Mouse (Mus musculus): ENCODE measurements around the gene Dicer1. TPM values are rescaled to one million over a fixed set of nuclear protein-coding genes. Genes with fewer than 3 reads are reported as not detected.

The Dicer1 gene
- total and polyA plus RNA-seq, 3 experiments: 14.6 to 25.9 TPM; not detected in 1

- Histone ChIP-seq H3K9ac (ENCODE audit: control insufficient read depth, low read depth, low read length, poor library complexity, severe bottlenecking) (no peak overlapping the region), H3K9me3 (replicated peaks; ENCODE audit: insufficient read depth, low read length) (no peaks in the 10 kb centered on the region), H3K79me2 (ENCODE audit: control insufficient read depth, insufficient read depth, low read length, poor library complexity) (peaks cover 26% of the 10 kb centered on the region), H3K4me3 (ENCODE audit: control insufficient read depth in 1 of 2, insufficient read depth in 1 of 2, low read depth in 2 of 2, low read length in 2 of 2) (no peak overlapping the region), H3K4me1 (ENCODE audit: control insufficient read depth in 1 of 2, insufficient read depth in 2 of 2, low read length in 2 of 2) (peaks cover 8 to 9% of the 10 kb centered on the region in 2 experiments), H3K36me3 (ENCODE audit: control insufficient read depth in 1 of 2, insufficient read depth in 2 of 2, low read length in 2 of 2) (peaks cover 4 to 17% of the 10 kb centered on the region in 2 experiments), H3K27me3 (ENCODE audit: control insufficient read depth in 1 of 2, insufficient read depth in 2 of 2, low read length in 2 of 2) (no peaks in the 10 kb centered on the region), H3K27ac (ENCODE audit: control insufficient read depth, low read depth, low read length) (no peak overlapping the region)
- no peak for DNase-seq (ENCODE audit: low read depth, low spot score)
- TF ChIP-seq MYB (IDR thresholded peaks at IDR 0.05; ENCODE audit: low read depth, low read length): no peak
- TF ChIP-seq USF1 (IDR thresholded peaks at IDR 0.05; ENCODE audit: low read depth, low read length): no peak
- no peak for TF ChIP-seq NRF1 (IDR thresholded peaks at IDR 0.05; ENCODE audit: insufficient read depth, low read depth, low read length, poor library complexity, severe bottlenecking)
- no peak for TF ChIP-seq MYC (IDR thresholded peaks at IDR 0.05; ENCODE audit: low read depth, low read length)
- no peak for TF ChIP-seq USF2 (IDR thresholded peaks at IDR 0.05; ENCODE audit: borderline replicate concordance in 1 of 2, insufficient read depth in 1 of 2, low read depth in 1 of 2, low read length in 2 of 2)
- no peak for TF ChIP-seq GABPA (IDR thresholded peaks at IDR 0.05; ENCODE audit: low read depth, low read length)
- TF ChIP-seq ELF1 (IDR thresholded peaks at IDR 0.05; ENCODE audit: low read depth, low read length): no peak
- no peak for TF ChIP-seq POLR2AphosphoS5 (IDR thresholded peaks at IDR 0.05; ENCODE audit: borderline replicate concordance, low read depth, low read length)
- TF ChIP-seq POLR2AphosphoS2 (IDR thresholded peaks at IDR 0.05; ENCODE audit: low read length): no peak
- no peak for TF ChIP-seq MEF2A (IDR thresholded peaks at IDR 0.05; ENCODE audit: extremely low read depth, insufficient replicate concordance, low read depth, low read length, poor library complexity, severe bottlenecking)
- TF ChIP-seq UBTF (IDR thresholded peaks at IDR 0.05; ENCODE audit: borderline replicate concordance, insufficient read depth, low read depth, low read length): no peak
- TF ChIP-seq ZNF384 (IDR thresholded peaks at IDR 0.05; ENCODE audit: low read depth, low read length): no peak
- TF ChIP-seq HCFC1 (IDR thresholded peaks at IDR 0.05; ENCODE audit: low read depth, low read length): no peak
- no peak for TF ChIP-seq ETS1 (IDR thresholded peaks at IDR 0.05; ENCODE audit: low read depth, low read length)
- no peak for TF ChIP-seq MAFK (IDR thresholded peaks at IDR 0.05; ENCODE audit: borderline replicate concordance, low read depth, low read length)
- no peak for TF ChIP-seq BHLHE40 (IDR thresholded peaks at IDR 0.05; ENCODE audit: borderline replicate concordance, low read depth, low read length)
- TF ChIP-seq ZKSCAN1 (IDR thresholded peaks at IDR 0.05; ENCODE audit: low read depth, low read length): no peak
- TF ChIP-seq MAX (IDR thresholded peaks at IDR 0.05; ENCODE audit: low read length): no peak
- TF ChIP-seq MXI1 (IDR thresholded peaks at IDR 0.05; ENCODE audit: low read depth, low read length): no peak
Measured at GRCm38 (mm10) chr12:104738446-104738845, 13.3 kb downstream of the Dicer1 start.

GRCm38 (mm10) chr12:104737666-104738065, 14.1 kb downstream of the Dicer1 start:
- Histone ChIP-seq H3K36me3 (ENCODE audit: control insufficient read depth in 1 of 2, insufficient read depth in 2 of 2, low read length in 2 of 2) (peaks cover 4 to 11% of the 10 kb centered on the region in 2 experiments), H3K9ac (ENCODE audit: control insufficient read depth, low read depth, low read length, poor library complexity, severe bottlenecking) (no peak overlapping the region), H3K4me1 (ENCODE audit: control insufficient read depth in 1 of 2, insufficient read depth in 2 of 2, low read length in 2 of 2) (peaks cover 3 to 6% of the 10 kb centered on the region in 2 experiments), H3K79me2 (ENCODE audit: control insufficient read depth, insufficient read depth, low read length, poor library complexity) (peaks cover 21% of the 10 kb centered on the region), H3K9me3 (replicated peaks; ENCODE audit: insufficient read depth, low read length) (no peaks in the 10 kb centered on the region), H3K4me3 (ENCODE audit: control insufficient read depth in 1 of 2, insufficient read depth in 1 of 2, low read depth in 2 of 2, low read length in 2 of 2) (no peak overlapping the region), H3K27me3 (ENCODE audit: control insufficient read depth in 1 of 2, insufficient read depth in 2 of 2, low read length in 2 of 2) (no peaks in the 10 kb centered on the region), H3K27ac (ENCODE audit: control insufficient read depth, low read depth, low read length) (no peak overlapping the region)
- no peak for DNase-seq (ENCODE audit: low read depth, low spot score)
- TF ChIP-seq ETS1 (IDR thresholded peaks at IDR 0.05; ENCODE audit: low read depth, low read length) (no peak), CHD2 (IDR thresholded peaks at IDR 0.05; ENCODE audit: low read length) (no peak), MYB (IDR thresholded peaks at IDR 0.05; ENCODE audit: low read depth, low read length) (no peak), ZMIZ1 (IDR thresholded peaks at IDR 0.05; ENCODE audit: low read depth, low read length) (no peak), RCOR1 (IDR thresholded peaks at IDR 0.05; ENCODE audit: low read depth, low read length) (no peak), TBP (IDR thresholded peaks at IDR 0.05; ENCODE audit: low read depth, low read length) (no peak), POLR2AphosphoS5 (IDR thresholded peaks at IDR 0.05; ENCODE audit: borderline replicate concordance, low read depth, low read length) (no peak), GATA1 (IDR thresholded peaks at IDR 0.05; ENCODE audit: low read depth, low read length) (no peak), SMC3 (IDR thresholded peaks at IDR 0.05; ENCODE audit: low read depth, low read length) (no peak), ZC3H11A (IDR thresholded peaks at IDR 0.05; ENCODE audit: low read depth, low read length) (no peak), MAFK (IDR thresholded peaks at IDR 0.05; ENCODE audit: borderline replicate concordance, low read depth, low read length) (no peak), TCF12 (IDR thresholded peaks at IDR 0.05; ENCODE audit: low read depth, low read length) (no peak), UBTF (IDR thresholded peaks at IDR 0.05; ENCODE audit: borderline replicate concordance, insufficient read depth, low read depth, low read length) (no peak), BHLHE40 (IDR thresholded peaks at IDR 0.05; ENCODE audit: borderline replicate concordance, low read depth, low read length) (no peak), ZNF384 (IDR thresholded peaks at IDR 0.05; ENCODE audit: low read depth, low read length) (no peak), POLR2AphosphoS2 (IDR thresholded peaks at IDR 0.05; ENCODE audit: low read length) (no peak), EP300 (IDR thresholded peaks at IDR 0.05; ENCODE audit: low read depth in 1 of 2, low read length in 2 of 2) (no peak), GABPA (IDR thresholded peaks at IDR 0.05; ENCODE audit: low read depth, low read length) (no peak), MYC (IDR thresholded peaks at IDR 0.05; ENCODE audit: low read depth, low read length) (no peak), CTCF (IDR thresholded peaks at IDR 0.05 in 2 of 3, conservative IDR thresholded peaks at IDR 0.05 in 1 of 3; ENCODE audit: control insufficient read depth in 1 of 3, insufficient read depth in 1 of 3, low read depth in 2 of 3, low read length in 3 of 3, poor library complexity in 1 of 3, severe bottlenecking in 1 of 3) (no peak)

All from MEL (cell line).